Mouse (Mus musculus): Measurements from ENCODE around the gene Plcl2. TPM values are rescaled to one million over a fixed set of nuclear protein-coding genes. Genes with fewer than 3 reads are reported as not detected.

Gene Plcl2
- polyA plus RNA-seq, 1 experiment from 2014 or later, result 1.1 TPM

DNA sequence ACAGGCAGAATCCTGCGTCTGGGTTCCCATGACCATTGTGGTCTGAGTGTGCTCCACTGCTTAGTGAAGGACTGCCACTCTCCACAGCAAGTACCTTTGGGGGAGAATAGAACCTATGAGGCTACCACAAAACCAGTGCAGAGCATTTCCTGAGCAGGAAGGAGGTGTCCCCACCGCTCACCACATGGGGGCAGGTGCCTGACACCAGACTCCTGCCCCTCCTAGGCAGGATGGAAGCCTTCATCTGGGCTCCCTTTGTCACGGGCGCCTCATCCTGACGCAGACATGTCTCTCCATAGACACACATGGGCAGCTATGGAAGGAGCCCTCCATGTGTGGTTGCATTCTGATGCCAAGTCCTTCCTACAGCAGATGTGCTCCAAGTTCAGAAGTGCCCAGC lies 222.7 kb downstream of the Plcl2 start:
- Histone ChIP-seq H3K27ac (no peak overlapping the region), H3K9ac (no peak overlapping the region), H3K4me2 (no peak overlapping the region), H3K9me3 (replicated peaks) (no peaks in the 10 kb centered on the region), H3K4me1 (replicated peaks) (peaks cover 17% of the 10 kb centered on the region; the same call in 1 of the 2 replicates), H3K27me3 (no peaks in the 10 kb centered on the region), H3K36me3 (no peaks in the 10 kb centered on the region), H3K4me3 (replicated peaks) (no peak overlapping the region)
- 61% methylated on average over 5 of the region's 5 CpGs for WGBS (ENCODE audit: insufficient replicate concordance)
- ATAC-seq (ENCODE audit: low read depth) (no peak), DNase-seq (no peak)

DNA sequence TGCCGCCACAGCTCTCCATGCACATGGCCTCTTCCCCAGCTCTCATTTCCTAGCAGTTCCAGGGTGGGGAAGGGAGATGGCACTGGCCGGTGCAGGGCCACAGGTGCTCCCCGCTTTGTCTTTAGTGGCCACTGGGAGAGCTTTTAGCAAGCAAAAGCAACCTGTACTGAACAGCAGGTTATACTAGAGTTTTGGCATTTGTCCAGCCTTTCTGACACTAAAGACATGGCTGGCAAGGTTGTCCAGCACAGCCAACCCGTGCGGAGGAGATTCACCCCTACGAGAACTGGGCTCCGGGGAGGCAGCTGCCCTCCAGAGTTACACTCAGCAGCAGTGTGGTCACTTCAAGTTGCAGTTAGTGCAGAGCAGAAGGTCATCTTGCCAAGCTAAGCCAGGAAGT lies 224.2 kb downstream of the Plcl2 start:
- Histone ChIP-seq H3K36me3 (no peaks in the 10 kb centered on the region), H3K9ac (no peak overlapping the region), H3K4me3 (replicated peaks) (no peak overlapping the region), H3K27me3 (no peaks in the 10 kb centered on the region), H3K4me2 (no peak overlapping the region), H3K4me1 (replicated peaks) (peaks cover 17% of the 10 kb centered on the region; the same call in 1 of the 2 replicates), H3K9me3 (replicated peaks) (no peaks in the 10 kb centered on the region), H3K27ac (no peak overlapping the region)
- 81% methylated on average over 7 of the region's 7 CpGs for WGBS (ENCODE audit: insufficient replicate concordance)
- DNase-seq (no peak), ATAC-seq (ENCODE audit: low read depth) (no peak)

DNA sequence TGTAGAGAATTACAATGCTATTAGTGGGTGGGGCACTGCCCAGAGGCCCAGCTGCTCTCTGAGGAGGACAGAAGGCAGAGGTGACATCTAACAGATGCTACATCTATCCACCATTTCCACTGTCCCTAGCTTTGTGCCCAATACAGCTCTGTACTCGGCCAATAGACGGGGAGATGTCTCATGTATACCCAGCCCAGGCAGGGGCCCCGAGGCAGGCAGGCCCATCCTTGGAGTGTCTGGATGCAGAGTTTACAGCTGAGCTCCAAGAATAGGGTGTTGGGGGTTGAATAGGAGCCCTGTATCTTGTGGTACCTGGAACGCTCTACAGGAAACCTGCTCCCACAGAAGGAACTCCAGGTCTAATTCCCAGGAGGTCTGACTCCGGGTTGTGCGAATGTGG lies 225.6 kb downstream of the Plcl2 start:
- 74% methylated on average over 6 of the region's 6 CpGs for WGBS (ENCODE audit: insufficient replicate concordance)
- H3K27ac ChIP-seq, result no peak overlapping the region

DNA sequence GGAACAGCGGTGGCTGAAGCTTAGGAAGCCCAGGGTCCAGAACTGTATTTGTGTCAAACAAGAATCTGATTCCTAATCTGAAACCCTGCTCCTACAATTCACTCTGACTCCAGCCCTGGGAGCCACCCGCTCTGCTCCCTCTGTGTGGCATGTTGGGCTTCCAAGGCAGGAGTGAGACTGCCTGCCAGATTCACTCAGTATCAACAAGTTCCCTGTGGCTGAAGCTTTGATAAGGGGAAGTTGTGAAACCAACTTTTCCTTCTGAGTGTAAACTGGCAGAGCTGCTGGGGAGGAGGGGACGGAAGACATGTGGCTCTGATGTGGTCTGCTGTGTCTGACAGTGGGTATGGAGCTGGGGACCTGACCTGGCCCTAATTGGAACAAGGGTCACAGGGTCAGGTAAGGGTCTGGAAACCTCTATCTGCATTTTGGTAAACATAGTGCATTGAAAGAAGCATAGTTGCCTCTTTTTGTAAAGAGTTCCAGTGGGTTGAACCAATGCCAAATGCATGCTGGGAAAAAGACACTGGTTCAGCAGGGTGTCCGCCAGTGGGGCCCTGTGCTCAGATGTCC lies 226.3 kb downstream of the Plcl2 start:
- no peak overlapping the region for H3K4me2 ChIP-seq

More for the DNA sequence above, 225.6 kb downstream of the Plcl2 start:
- Histone ChIP-seq H3K4me1 (replicated peaks) (peaks cover 17% of the 10 kb centered on the region; the same call in 1 of the 2 replicates), H3K9ac (no peak overlapping the region), H3K9me3 (replicated peaks) (no peaks in the 10 kb centered on the region), H3K36me3 (no peaks in the 10 kb centered on the region), H3K4me2 (no peak overlapping the region), H3K4me3 (replicated peaks) (no peak overlapping the region), H3K27me3 (no peaks in the 10 kb centered on the region)
- no peak for DNase-seq
- ATAC-seq (ENCODE audit: low read depth), result no peak

DNA sequence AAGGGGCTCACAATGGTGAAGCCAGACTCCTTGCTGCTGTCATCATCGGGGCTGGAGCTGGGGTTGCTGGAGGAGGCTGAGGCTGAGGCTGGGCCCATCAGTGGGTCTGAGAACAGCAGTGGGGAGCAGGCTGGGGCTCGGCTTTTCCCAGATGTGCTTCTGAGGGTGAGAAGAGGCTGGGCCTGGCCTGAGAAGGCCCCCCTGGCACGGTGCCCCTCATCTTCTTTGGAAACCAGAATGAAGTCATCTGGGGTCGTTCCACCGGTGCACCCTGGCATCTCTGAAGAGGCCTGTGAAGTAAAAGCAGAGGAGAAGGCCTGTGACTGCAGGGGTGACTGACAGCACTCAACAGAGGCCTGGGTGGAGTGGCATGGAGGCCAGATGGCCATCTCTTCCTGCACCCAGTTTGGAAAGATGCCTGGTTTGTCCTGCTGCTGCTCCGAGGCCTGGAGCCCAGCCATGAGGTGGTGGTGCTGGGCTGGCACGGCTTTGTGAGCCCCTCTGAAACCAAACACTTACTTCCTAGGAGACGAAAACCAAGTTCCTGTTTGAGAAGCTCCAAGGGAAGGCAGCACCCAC lies 226.8 kb downstream of the Plcl2 start:
- no peak for ATAC-seq (ENCODE audit: low read depth)
- DNase-seq, result no peak
- Histone ChIP-seq H3K9me3 (replicated peaks) (no peaks in the 10 kb centered on the region), H3K4me1 (replicated peaks) (peaks cover 11% of the 10 kb centered on the region; the same call in 1 of the 2 replicates), H3K27me3 (no peaks in the 10 kb centered on the region), H3K4me3 (replicated peaks) (no peak overlapping the region), H3K36me3 (no peaks in the 10 kb centered on the region), H3K4me2 (no peak overlapping the region), H3K9ac (no peak overlapping the region), H3K27ac (peak overlapping the region; percentile 18; the same call in 1 of the 2 replicates)
- 50% methylated on average over 8 of the region's 8 CpGs for WGBS (ENCODE audit: insufficient replicate concordance)

More for the DNA sequence above, 226.3 kb downstream of the Plcl2 start:
- Histone ChIP-seq H3K27me3 (no peaks in the 10 kb centered on the region), H3K36me3 (no peaks in the 10 kb centered on the region), H3K9me3 (replicated peaks) (no peaks in the 10 kb centered on the region), H3K4me3 (replicated peaks) (no peak overlapping the region), H3K9ac (no peak overlapping the region), H3K27ac (peak overlapping the region; percentile 18; the same call in 1 of the 2 replicates), H3K4me1 (replicated peaks) (peaks cover 14% of the 10 kb centered on the region; the same call in 1 of the 2 replicates)
- DNase-seq (no peak), ATAC-seq (ENCODE audit: low read depth) (peak; percentile 41; the same call in 1 of the 2 replicates)
- WGBS (ENCODE audit: insufficient replicate concordance), result 69% methylated on average over 4 of the region's 4 CpGs

DNA sequence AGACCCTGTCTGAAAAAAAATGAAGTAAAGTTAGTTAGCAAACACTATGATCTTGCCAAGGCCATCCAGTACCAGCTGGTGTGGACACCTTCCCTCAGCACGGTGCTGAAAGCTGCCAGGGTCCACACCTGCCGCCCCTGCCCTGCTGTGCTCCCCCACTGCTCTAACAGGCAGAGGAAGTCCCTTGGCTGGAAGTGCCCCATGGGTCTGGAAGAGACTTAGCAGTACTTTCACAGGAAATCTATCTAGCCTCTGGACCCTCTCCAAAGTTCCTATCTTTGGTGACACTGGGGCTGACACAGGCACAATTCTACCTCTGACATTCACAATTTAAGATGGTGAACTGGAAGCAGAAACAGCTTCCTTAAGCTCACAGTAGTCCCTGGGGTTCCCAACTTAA lies 227.9 kb downstream of the Plcl2 start:
- 41% methylated on average over 2 of the region's 2 CpGs for WGBS (ENCODE audit: insufficient replicate concordance)
- Histone ChIP-seq H3K4me2 (no peak overlapping the region), H3K9me3 (replicated peaks) (no peaks in the 10 kb centered on the region), H3K4me1 (replicated peaks) (peaks cover 11% of the 10 kb centered on the region; the same call in 1 of the 2 replicates), H3K4me3 (replicated peaks) (no peak overlapping the region), H3K27ac (no peak overlapping the region), H3K27me3 (no peaks in the 10 kb centered on the region), H3K9ac (no peak overlapping the region), H3K36me3 (no peaks in the 10 kb centered on the region)
- DNase-seq, result no peak
- no peak for ATAC-seq (ENCODE audit: low read depth)

Other genes starting within 250 kb of the Plcl2 start
- gene Dazl, start 215.8 kb upstream of the Plcl2 start, polyA plus RNA-seq (2015; fragmentation: Nextera tagmentation; extraction: Ambion mirVana), result 0.17 and 0.21 TPM in 2 replicates

All from liver, embryonic 13.5 days (tissue).